Mouse (Mus musculus): ENCODE measurements around the gene Krtap15. TPM values are rescaled to one million over a fixed set of nuclear protein-coding genes. Genes with fewer than 3 reads are reported as not detected.

Gene Krtap15
- polyA plus RNA-seq (2014; fragmentation: Nextera tagmentation; extraction: Ambion mirVana): not detected in 2 replicates

DNA sequence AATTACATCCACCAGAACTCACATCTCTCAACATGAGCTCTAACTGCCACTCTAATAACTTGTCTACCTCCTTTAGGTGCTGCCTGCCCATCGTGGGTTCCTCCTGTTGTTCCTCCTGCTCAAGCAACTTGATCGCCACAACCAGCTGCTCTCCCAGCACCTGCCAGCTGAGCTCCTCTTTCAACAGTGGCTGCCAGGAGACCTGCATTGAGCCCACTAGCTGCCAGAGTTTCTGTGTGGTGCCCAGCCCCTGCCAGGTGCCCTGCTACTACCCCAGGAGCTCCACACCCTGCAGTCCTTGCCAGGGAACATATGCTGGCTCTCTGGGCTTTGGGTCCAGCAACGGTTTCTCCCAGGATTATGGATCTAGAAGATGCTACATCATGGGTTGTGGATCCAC, at the start of gene Krtap15:
TSS of gene Krtap15 (plus strand) at position 150 of the 400 bp plus-strand sequence.
- no peaks in the 10 kb centered on the region for H3K4me1 ChIP-seq (ENCODE audit: insufficient read depth)
- no peak within 1 kb of the TSS for H3K27ac ChIP-seq (ENCODE audit: low read depth)
- H3K4me3 ChIP-seq (ENCODE audit: low read depth, low read length): no peak within 1 kb of the TSS
- H3K27me3 ChIP-seq (ENCODE audit: insufficient read depth, low read length): no peaks in the 10 kb centered on the region
- no peaks in the 10 kb centered on the region for H3K36me3 ChIP-seq (ENCODE audit: insufficient read depth)
- H3K9ac ChIP-seq: no peak within 1 kb of the TSS
- 68% methylated on average over 3 of the region's 3 CpGs for WGBS
- no peaks in the 10 kb centered on the region for H3K9me3 ChIP-seq (ENCODE audit: low read depth, low read length)
- ATAC-seq (ENCODE audit: insufficient read depth) (no peak), DNase-seq (no peak)
- no peak for TF ChIP-seq CTCF (IDR thresholded peaks at IDR 0.05; ENCODE audit: low read depth)
- no peak within 1 kb of the TSS for H3K4me2 ChIP-seq

GRCm38 (mm10) chr16:88774106-88774505, 45.9 kb upstream of the Krtap15 start, which contains the start of gene 2310057N15Rik:
Gene 2310057N15Rik (minus strand): TSS chr16:88774206.
- no peak within 1 kb of the TSS for H3K4me3 ChIP-seq (ENCODE audit: low read depth, low read length)
- ATAC-seq (ENCODE audit: insufficient read depth): no peak
- 85% methylated on average over 2 of the region's 2 CpGs for WGBS
- no peak for DNase-seq
- H3K36me3 ChIP-seq (ENCODE audit: insufficient read depth): no peaks in the 10 kb centered on the region
- H3K27ac ChIP-seq (ENCODE audit: low read depth): no peak within 1 kb of the TSS
- no peak within 1 kb of the TSS for H3K4me2 ChIP-seq
- H3K9ac ChIP-seq: no peak within 1 kb of the TSS
- no peak for TF ChIP-seq CTCF (IDR thresholded peaks at IDR 0.05; ENCODE audit: low read depth)
- no peaks in the 10 kb centered on the region for H3K9me3 ChIP-seq (ENCODE audit: low read depth, low read length)
- H3K4me1 ChIP-seq (ENCODE audit: insufficient read depth): no peaks in the 10 kb centered on the region
- no peaks in the 10 kb centered on the region for H3K27me3 ChIP-seq (ENCODE audit: insufficient read depth, low read length)

DNA sequence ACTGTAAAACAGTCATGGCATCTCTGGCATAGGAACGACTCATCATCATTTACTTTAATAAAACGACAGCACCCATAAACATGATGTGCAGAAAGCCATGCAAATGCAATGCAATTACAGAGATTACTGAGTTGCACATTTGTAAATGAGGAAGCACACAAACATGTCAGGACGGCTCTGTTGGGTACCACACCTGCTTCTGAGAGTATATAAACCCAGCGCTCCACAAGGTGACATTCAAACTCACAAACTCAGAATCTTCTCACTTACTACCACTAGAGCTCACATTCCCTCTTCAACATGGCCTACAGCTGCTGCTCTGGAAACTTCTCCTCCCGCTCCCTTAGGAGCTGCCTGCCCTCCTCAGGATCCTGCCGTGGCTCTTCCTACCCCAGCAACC, 42.4 kb upstream of the Krtap15 start, which contains the start of gene Gm5965:
TSS of gene Gm5965 (plus strand) at position 301 of the 400 bp plus-strand sequence.
- WGBS: 81% methylated on average over 5 of the region's 6 CpGs
- TF ChIP-seq CTCF (IDR thresholded peaks at IDR 0.05; ENCODE audit: low read depth): no peak

DNA sequence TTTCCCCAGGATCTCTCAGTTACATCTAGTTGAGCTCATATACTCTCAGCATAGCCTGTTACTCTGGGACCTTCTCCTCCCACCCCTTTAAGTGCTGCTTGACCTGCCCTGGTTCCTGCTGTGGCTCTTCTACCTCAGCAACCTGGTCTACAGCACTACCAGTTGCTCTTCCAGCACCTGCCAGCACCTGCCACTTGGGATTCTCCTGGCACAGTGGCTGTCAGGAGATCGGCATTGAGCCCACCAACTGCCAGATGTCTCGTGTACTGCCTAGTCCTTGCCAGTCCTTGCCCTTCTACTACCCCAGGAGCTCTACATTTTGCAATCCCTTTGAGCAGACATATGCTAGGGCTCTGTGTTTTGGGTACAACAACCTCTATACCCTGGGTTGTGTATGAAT, 33.2 kb upstream of the Krtap15 start:
- Histone ChIP-seq H3K36me3 (ENCODE audit: insufficient read depth) (no peaks in the 10 kb centered on the region), H3K9ac (no peak overlapping the region), H3K4me2 (no peak overlapping the region), H3K27ac (ENCODE audit: low read depth) (no peak overlapping the region), H3K4me3 (ENCODE audit: low read depth, low read length) (no peak overlapping the region), H3K27me3 (ENCODE audit: insufficient read depth, low read length) (no peaks in the 10 kb centered on the region), H3K4me1 (ENCODE audit: insufficient read depth) (no peaks in the 10 kb centered on the region), H3K9me3 (ENCODE audit: low read depth, low read length) (no peaks in the 10 kb centered on the region)
- no peak for ATAC-seq (ENCODE audit: insufficient read depth)
- TF ChIP-seq CTCF (IDR thresholded peaks at IDR 0.05; ENCODE audit: low read depth): no peak
- 69% methylated on average over 2 of the region's 2 CpGs for WGBS
- DNase-seq: no peak

More for the DNA sequence above, 42.4 kb upstream of the Krtap15 start, which contains the start of gene Gm5965:
- H3K9ac ChIP-seq: no peak within 1 kb of the TSS
- no peaks in the 10 kb centered on the region for H3K27me3 ChIP-seq (ENCODE audit: insufficient read depth, low read length)
- no peak within 1 kb of the TSS for H3K27ac ChIP-seq (ENCODE audit: low read depth)
- H3K4me3 ChIP-seq (ENCODE audit: low read depth, low read length): no peak within 1 kb of the TSS
- H3K4me2 ChIP-seq: no peak within 1 kb of the TSS
- no peaks in the 10 kb centered on the region for H3K9me3 ChIP-seq (ENCODE audit: low read depth, low read length)
- H3K4me1 ChIP-seq (ENCODE audit: insufficient read depth): no peaks in the 10 kb centered on the region
- no peaks in the 10 kb centered on the region for H3K36me3 ChIP-seq (ENCODE audit: insufficient read depth)
- DNase-seq (no peak), ATAC-seq (ENCODE audit: insufficient read depth) (no peak)

DNA sequence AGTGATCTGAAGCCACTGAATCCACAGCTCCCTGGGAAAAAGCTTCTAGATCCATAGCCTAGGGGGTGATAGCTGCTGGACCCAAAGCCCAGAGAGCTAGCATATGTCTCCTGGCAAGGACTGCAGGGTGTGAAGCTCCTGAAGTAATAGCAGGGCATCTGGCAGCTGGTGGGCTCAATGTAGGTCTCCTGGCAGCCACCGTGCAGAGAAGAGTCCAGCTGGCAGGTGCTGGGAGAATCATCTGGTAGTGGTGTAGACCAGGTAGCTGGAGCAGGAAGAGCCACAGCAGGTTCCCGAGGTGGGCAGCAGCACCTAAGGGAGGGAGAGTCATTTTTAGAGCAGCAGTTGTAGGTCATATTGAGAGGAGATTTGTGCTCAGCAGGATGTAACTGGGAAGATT, 8.2 kb upstream of the Krtap15 start, which contains the start of gene Gm20741:
TSS of gene Gm20741 (minus strand) at position 394 of the 400 bp plus-strand sequence.
- H3K4me2 ChIP-seq: no peak within 1 kb of the TSS
- H3K27ac ChIP-seq (ENCODE audit: low read depth): no peak within 1 kb of the TSS
- no peak for TF ChIP-seq CTCF (IDR thresholded peaks at IDR 0.05; ENCODE audit: low read depth)
- no peak within 1 kb of the TSS for H3K9ac ChIP-seq
- DNase-seq: no peak
- no peaks in the 10 kb centered on the region for H3K36me3 ChIP-seq (ENCODE audit: insufficient read depth)
- WGBS: 75% methylated on average over 2 of the region's 2 CpGs
- no peak for ATAC-seq (ENCODE audit: insufficient read depth)
- no peaks in the 10 kb centered on the region for H3K4me1 ChIP-seq (ENCODE audit: insufficient read depth)
- H3K4me3 ChIP-seq (ENCODE audit: low read depth, low read length): no peak within 1 kb of the TSS
- no peaks in the 10 kb centered on the region for H3K27me3 ChIP-seq (ENCODE audit: insufficient read depth, low read length)
- H3K9me3 ChIP-seq (ENCODE audit: low read depth, low read length): no peaks in the 10 kb centered on the region

DNA sequence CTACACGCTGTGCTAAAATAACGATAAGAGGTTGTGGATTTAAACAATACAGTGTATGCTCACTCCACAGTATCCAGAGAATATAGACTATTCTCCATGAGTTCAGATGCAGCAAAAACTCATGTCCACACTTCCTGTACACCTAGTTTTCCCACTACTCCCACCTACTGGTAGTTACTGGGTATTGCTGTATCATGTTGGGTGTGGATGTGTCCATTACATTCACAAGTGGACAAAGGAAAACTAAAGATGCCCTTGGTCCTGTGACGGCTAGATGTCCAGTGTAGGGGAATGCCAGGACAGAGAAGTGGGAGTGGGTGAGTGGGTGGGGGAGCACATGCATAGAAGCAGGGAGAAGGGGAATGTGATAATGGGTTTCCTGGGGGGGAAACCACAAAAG, 3.7 kb downstream of the Krtap15 start:
- no peaks in the 10 kb centered on the region for H3K4me1 ChIP-seq (ENCODE audit: insufficient read depth)
- no peak overlapping the region for H3K4me2 ChIP-seq
- no peak overlapping the region for H3K4me3 ChIP-seq (ENCODE audit: low read depth, low read length)
- H3K36me3 ChIP-seq (ENCODE audit: insufficient read depth): no peaks in the 10 kb centered on the region
- peak; percentile 65 for TF ChIP-seq CTCF (IDR thresholded peaks at IDR 0.05; ENCODE audit: low read depth)
- no peaks in the 10 kb centered on the region for H3K27me3 ChIP-seq (ENCODE audit: insufficient read depth, low read length)
- DNase-seq: peak; percentile 65
- WGBS: 83% methylated on average over 3 of the region's 3 CpGs
- no peak overlapping the region for H3K27ac ChIP-seq (ENCODE audit: low read depth)
- no peak overlapping the region for H3K9ac ChIP-seq
- ATAC-seq (ENCODE audit: insufficient read depth): peak; percentile 31; the same call in 1 of the 2 replicates
- no peaks in the 10 kb centered on the region for H3K9me3 ChIP-seq (ENCODE audit: low read depth, low read length)

- ATAC-seq (ENCODE audit: insufficient read depth) (no peak), DNase-seq (no peak)
- Histone ChIP-seq H3K4me1 (ENCODE audit: insufficient read depth) (no peaks in the 10 kb centered on the region), H3K27ac (ENCODE audit: low read depth) (no peak within 1 kb of the TSS), H3K4me2 (no peak within 1 kb of the TSS), H3K4me3 (ENCODE audit: low read depth, low read length) (no peak within 1 kb of the TSS), H3K27me3 (ENCODE audit: insufficient read depth, low read length) (no peaks in the 10 kb centered on the region), H3K9ac (no peak within 1 kb of the TSS), H3K9me3 (ENCODE audit: low read depth, low read length) (no peaks in the 10 kb centered on the region), H3K36me3 (ENCODE audit: insufficient read depth) (no peaks in the 10 kb centered on the region)
- TF ChIP-seq CTCF (IDR thresholded peaks at IDR 0.05; ENCODE audit: low read depth): no peak
- 86% methylated on average over 9 of the region's 9 CpGs for WGBS
Observed at GRCm38 (mm10) chr16:88826095-88826652, 6.2 kb downstream of the Krtap15 start, which contains the start of gene Krtap14. Gene Krtap14 (minus strand): TSS chr16:88826145.
